ENCODE assay signal across 10 mouse cellular contexts in the genomic region with DNA sequence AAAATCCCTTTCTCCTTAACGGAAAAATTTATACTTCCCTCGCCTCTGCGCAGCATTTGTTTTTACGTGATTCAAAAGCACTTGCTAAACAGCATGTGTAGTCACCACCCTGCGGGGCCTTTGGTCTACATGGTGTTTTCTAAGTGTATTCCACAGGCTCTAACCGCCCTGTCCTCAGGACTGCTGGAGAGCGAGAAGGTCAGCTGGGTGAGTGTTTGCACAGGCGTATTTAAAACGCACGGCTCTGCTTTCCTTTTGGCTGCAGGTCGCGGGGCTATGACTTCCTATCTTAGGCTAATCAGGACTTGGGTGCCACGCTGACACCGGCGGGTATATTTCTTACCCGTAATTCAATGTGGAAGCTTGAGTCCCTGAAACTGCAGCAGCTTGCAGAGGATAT. TPM values are rescaled to one million over a fixed set of nuclear protein-coding genes. Genes with fewer than 3 reads are reported as not detected.
A peak's percentile ranks its signal among the peaks of the same experiment; 100 is the strongest.
DNase-seq lines count a peak whose midpoint lies in the region; ATAC-seq lines count a peak whose summit lies in the region.
"Had no signal": no experiment of that assay in that cellular context is flagged by ENCODE, and none has a peak within 500 bp of the region (broad histone marks: within the 10 kb centered on the region; RNA-seq: fewer than 3 reads in every experiment).

No protein-coding gene starts in this region.

- peak overlapping the region; percentile 34 for H3K4me2 ChIP-seq in heart, embryonic 11.5 days
- peak overlapping the region; percentile 21 for H3K4me2 ChIP-seq in midbrain, embryonic 16.5 days (ENCODE audit: low read length)
- H3K4me2 ChIP-seq: embryonic facial prominence, embryonic 15.5 days; midbrain, embryonic 12.5 days had no signal

- no peak overlapping the region for H3K9ac ChIP-seq in heart, embryonic 11.5 days (ENCODE audit: low read depth, low read length)
- H3K9ac ChIP-seq in midbrain, embryonic 16.5 days (ENCODE audit: low read depth, low read length) = peak overlapping the region; percentile 14; the same call in 1 of the 2 replicates
- H3K9ac ChIP-seq: embryonic facial prominence, embryonic 15.5 days; midbrain, embryonic 12.5 days had no signal

- no peaks in the 10 kb centered on the region for H3K9me3 ChIP-seq in heart, embryonic 11.5 days (replicated peaks; ENCODE audit: control insufficient read depth, low read length)
- H3K9me3 ChIP-seq in midbrain, embryonic 16.5 days (replicated peaks; ENCODE audit: control insufficient read depth, low read length, poor library complexity, severe bottlenecking) = no peaks in the 10 kb centered on the region
- H3K9me3 ChIP-seq: embryonic facial prominence, embryonic 15.5 days; midbrain, embryonic 12.5 days had no signal

- intact Hi-C loops in left cerebral cortex, postnatal 4 days (cut with DNase I) = no loop called here

- H3K4me1 ChIP-seq in heart, embryonic 11.5 days (ENCODE audit: control insufficient read depth, insufficient read depth, low read length) = no peaks in the 10 kb centered on the region; the same call in 1 of the 2 replicates
- no peaks in the 10 kb centered on the region for H3K4me1 ChIP-seq in midbrain, embryonic 16.5 days (ENCODE audit: control insufficient read depth, insufficient read depth, low read length)
- H3K4me1 ChIP-seq: embryonic facial prominence, embryonic 15.5 days had no signal

- no peaks in the 10 kb centered on the region for H3K27me3 ChIP-seq in heart, embryonic 11.5 days (ENCODE audit: control insufficient read depth, insufficient read depth, low read length)
- H3K27me3 ChIP-seq in midbrain, embryonic 16.5 days (ENCODE audit: control insufficient read depth, insufficient read depth, low read depth, low read length) = no peaks in the 10 kb centered on the region
- H3K27me3 ChIP-seq: embryonic facial prominence, embryonic 15.5 days; midbrain, embryonic 12.5 days had no signal

- H3K27ac ChIP-seq in heart, embryonic 11.5 days (ENCODE audit: low read depth, low read length) = no peak overlapping the region
- H3K27ac ChIP-seq in midbrain, embryonic 16.5 days (ENCODE audit: low read length) = no peak overlapping the region
- H3K27ac ChIP-seq: embryonic facial prominence, embryonic 15.5 days; midbrain, embryonic 12.5 days had no signal

- 29% methylated on average over 16 of the region's 16 CpGs for WGBS in heart, embryonic 11.5 days (ENCODE audit: insufficient replicate concordance)
- WGBS in midbrain, embryonic 16.5 days = 34% methylated on average over 16 of the region's 16 CpGs

- DNase-seq in heart, adult 8-10 months (ENCODE audit: low spot score) = no peak
- no peak for DNase-seq in ovary, adult 18-20 months (ENCODE audit: low spot score)
- DNase-seq in urinary bladder, postnatal 4 days (ENCODE audit: low spot score in 2 of 2) = no peak
- no peak for DNase-seq in left cerebral cortex, postnatal 4 days

- H3K4me3 ChIP-seq in heart, embryonic 11.5 days (ENCODE audit: low read depth, low read length) = 0 out of 2 replicates have a peak overlapping the region, but pooled peaks have one; percentile 1
- H3K4me3 ChIP-seq in midbrain, embryonic 16.5 days (ENCODE audit: low read depth, low read length) = no peak overlapping the region
- H3K4me3 ChIP-seq: embryonic facial prominence, embryonic 15.5 days; midbrain, embryonic 12.5 days had no signal

- ATAC-seq in heart, embryonic 11.5 days (replicated peaks; ENCODE audit: insufficient number of reproducible peaks, low FRiP score, low TSS enrichment) = no peak
- ATAC-seq in common myeloid progenitor, adult 5-6 weeks (replicated peaks; ENCODE audit: low read depth, poor library complexity, severe bottlenecking) = peak; percentile 19
- ATAC-seq in inflammation-experienced regulatory T-cells, adult 6 months = peak; percentile 6
- no peak for ATAC-seq in midbrain, embryonic 16.5 days

- no peaks in the 10 kb centered on the region for H3K36me3 ChIP-seq in heart, embryonic 11.5 days (ENCODE audit: control insufficient read depth, insufficient read depth, low read length)
- H3K36me3 ChIP-seq in midbrain, embryonic 16.5 days (ENCODE audit: control insufficient read depth, insufficient read depth, low read length) = no peaks in the 10 kb centered on the region
- H3K36me3 ChIP-seq: embryonic facial prominence, embryonic 15.5 days; midbrain, embryonic 12.5 days had no signal

RNA-seq across cellular contexts. Expression of gene Ikzf2, which starts 30.1 kb away (rescaled TPM):
- polyA plus RNA-seq in heart, embryonic 11.5 days (2014; fragmentation: Nextera tagmentation; extraction: Ambion mirVana) = 3.1 and 3.5 TPM in 2 replicates
- 1 to 10 TPM; 5.8 to 8.6 (median 7.7) TPM for total RNA-seq in heart, adult 8-10 months (2022)
- total RNA-seq in common myeloid progenitor, adult 5-6 weeks (2017) = 34.4 and 35.4 TPM in 2 replicates
- 100 to 1,000 TPM; 466 to 742 (median 572) TPM for polyA plus RNA-seq in inflammation-experienced regulatory T-cells, adult 6 months (2017; shearing (Covaris generic))
- 3.8 and 5.0 TPM in 2 replicates for polyA plus RNA-seq in midbrain, embryonic 16.5 days (2015; fragmentation: Nextera tagmentation; extraction: Ambion mirVana)
- total RNA-seq in left cerebral cortex, postnatal 4 days (2021) = 1 to 10 TPM; 8.3 to 9.8 TPM

Comparison
In these comparisons a context has a peak if more than half of its experiments do, and no peak if none do; other contexts are left out.
1. ATAC-seq: peak in common myeloid progenitor, adult 5-6 weeks (single experiment) and inflammation-experienced regulatory T-cells, adult 6 months (single experiment); none in heart, embryonic 11.5 days (single experiment) and midbrain, embryonic 16.5 days (single experiment).